Mouse (Mus musculus) brain, embryonic 14.5 days (tissue): ENCODE data around the gene Nr6a1.

Experiments
- CTCF ChIP-seq: fragments of 200-500 bp; IDR thresholded peaks from 2 replicates; pipeline ENCODE4 v1.5.1; 2012; ENCODE audit warnings: inconsistent platforms, mild to moderate bottlenecking, moderate library complexity, borderline replicate concordance; ENCODE audit not compliant: insufficient read depth, insufficient read length; ENCODE audit errors: extremely low read depth
- POLR2A ChIP-seq: fragments of 200-500 bp; IDR thresholded peaks from 2 replicates; pipeline ENCODE4 v1.6.1; 2012; ENCODE audit warnings: mild to moderate bottlenecking, inconsistent platforms, borderline replicate concordance; ENCODE audit not compliant: poor library complexity, insufficient read depth, insufficient read length, severe bottlenecking; ENCODE audit errors: extremely low read depth

DNA sequence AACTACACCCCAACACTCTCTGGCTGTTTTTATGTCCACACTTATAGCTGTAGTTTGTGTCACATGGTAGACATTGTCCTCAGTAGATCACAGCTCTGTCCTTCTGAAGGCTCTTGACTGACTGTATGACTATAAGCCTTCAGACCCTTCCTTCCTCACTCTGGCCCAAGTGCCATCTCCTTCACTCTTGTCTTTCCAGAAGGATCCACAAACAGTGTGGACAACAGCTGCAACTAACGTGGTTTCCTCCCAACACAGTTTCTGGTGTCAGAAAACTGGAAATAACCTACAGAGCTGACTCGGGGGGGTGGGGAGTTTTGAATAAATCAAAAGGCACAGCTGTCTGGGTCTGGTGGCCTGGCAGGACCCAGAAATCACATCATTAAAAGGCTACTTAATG lies 28.6 kb upstream of the Nr6a1 start:
- no peak for TF ChIP-seq CTCF
- TF ChIP-seq POLR2A, result no peak
